Mouse (Mus musculus) liver, embryonic 13.5 days (tissue): ENCODE measurements around the gene Vps25. TPM values are rescaled to one million over a fixed set of nuclear protein-coding genes. Genes with fewer than 3 reads are reported as not detected.

Source experiments
- ATAC-seq: fragments of 200-750 bp; cut with Nextera tagmentation; 2 replicates; pipeline ENCODE4 v1.8.0; 2017; ENCODE audit warnings: low read depth, mild to moderate bottlenecking, moderate number of reproducible peaks, moderate library complexity
- DNase-seq: peaks from one replicate; pipeline ENCODE4 v3.0.0; 2022
- H3K27ac ChIP-seq: fragments of 300-500 bp; sonication (generic); 2 replicates; pipeline ENCODE4 v1.5.1; 2015; ENCODE audit warnings: moderate library complexity, mild to moderate bottlenecking, inconsistent platforms
- H3K27me3 ChIP-seq: fragments of 300-500 bp; sonication (generic); 2 replicates; pipeline ENCODE4 v1.6.1; 2015; ENCODE audit warnings: mild to moderate bottlenecking, inconsistent platforms
- H3K36me3 ChIP-seq: fragments of 300-500 bp; sonication (generic); 2 replicates; pipeline ENCODE4 v1.6.1; 2015; ENCODE audit warnings: mild to moderate bottlenecking, inconsistent platforms
- H3K4me1 ChIP-seq: fragments of 300-500 bp; sonication (generic); replicated peaks from 2 replicates; pipeline ENCODE4 v1.6.1; 2015; ENCODE audit warnings: inconsistent platforms
- H3K4me2 ChIP-seq: fragments of 300-500 bp; sonication (generic); 2 replicates; pipeline ENCODE4 v1.6.1; 2015; ENCODE audit warnings: inconsistent platforms, mild to moderate bottlenecking, moderate library complexity
- H3K4me3 ChIP-seq: fragments of 300-500 bp; sonication (generic); replicated peaks from 2 replicates; pipeline ENCODE4 v1.5.1; 2015; ENCODE audit warnings: mild to moderate bottlenecking, inconsistent platforms
- H3K9ac ChIP-seq: fragments of 300-500 bp; sonication (generic); 2 replicates; pipeline ENCODE4 v1.6.1; 2015; ENCODE audit warnings: mild to moderate bottlenecking, inconsistent platforms
- H3K9me3 ChIP-seq: fragments of 300-500 bp; sonication (generic); replicated peaks from 2 replicates; pipeline ENCODE4 v1.6.1; 2016; ENCODE audit warnings: inconsistent platforms
- WGBS: fragments of 180-500 bp; shearing (Covaris S2); methylation state at CpG from one replicate; pipeline ENCODE4 v1.1.7; 2015; ENCODE audit not compliant: insufficient replicate concordance; 5-methylcytosine and 5-hydroxymethylcytosine counted together
- polyA plus RNA-seq: library from polyadenylated mRNA; unstranded; fragments of >200 nt; fragmentation: Nextera tagmentation; extraction: Ambion mirVana; gene quantifications from 2 replicates; pipeline ENCODE4 v1.2.1, GENCODE M21; 2015

Vps25 gene
- polyA plus RNA-seq, 1 experiment from 2014 or later = 98.5 TPM

DNA sequence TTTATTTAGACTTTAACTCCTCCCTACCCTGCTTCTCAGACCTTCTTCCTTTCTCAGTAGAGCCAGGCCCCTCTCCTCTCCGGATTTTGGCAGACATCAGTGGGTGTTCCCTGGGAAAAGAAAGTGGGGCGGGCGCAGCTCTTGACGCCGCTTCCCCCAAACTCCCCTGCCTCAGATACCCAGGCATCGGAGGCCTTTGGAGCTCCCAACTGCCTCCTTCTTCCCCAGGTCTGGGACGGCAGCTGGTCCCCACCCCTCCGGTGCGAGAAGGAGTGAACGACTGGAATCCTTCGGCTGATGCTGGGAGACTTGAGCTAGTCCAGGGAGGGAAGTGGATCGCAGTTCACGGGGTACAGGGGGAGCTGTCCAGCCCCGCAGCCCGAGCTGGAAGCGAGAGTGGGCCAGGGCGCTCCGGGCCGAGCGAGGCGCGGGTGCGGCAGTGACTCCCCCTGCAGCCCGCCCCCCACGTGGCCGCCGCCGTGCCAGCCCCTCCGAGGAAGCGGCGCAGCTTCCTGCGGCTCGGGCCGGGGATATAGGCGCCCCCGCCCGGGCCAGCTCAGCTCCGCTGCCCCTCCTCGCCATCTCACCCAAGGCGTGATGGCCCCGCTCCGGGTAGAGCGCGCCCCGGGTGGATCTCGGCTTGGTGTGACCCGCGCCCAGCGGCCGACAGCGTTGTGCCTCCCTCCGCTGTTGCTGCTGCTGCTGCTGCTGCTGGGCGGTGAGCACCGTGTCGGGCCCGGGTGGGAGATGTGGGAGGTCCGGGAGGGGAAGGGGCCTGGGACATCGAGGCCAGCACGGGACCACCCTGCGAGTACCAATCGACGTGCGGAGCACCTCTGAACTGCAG, 7.4 kb upstream of the Vps25 start, which contains the start of gene Ramp2:
Gene Ramp2 (plus strand): TSS at position 174 of the 847 bp plus-strand sequence.
- H3K9ac ChIP-seq = peak within 1 kb of the TSS; percentile 54
- DNase-seq (no peak), ATAC-seq (no peak)
- no peaks in the 10 kb centered on the region for H3K9me3 ChIP-seq
- H3K4me2 ChIP-seq = peak within 1 kb of the TSS; percentile 69
- no peak within 1 kb of the TSS; the same call in none of the 2 replicates for H3K27ac ChIP-seq
- 2% methylated on average over 59 of the region's 63 CpGs for WGBS
- H3K27me3 ChIP-seq = peaks cover 72% of the 10 kb centered on the region
- H3K4me3 ChIP-seq = peak within 1 kb of the TSS; percentile 55
- no peaks in the 10 kb centered on the region for H3K36me3 ChIP-seq
- H3K4me1 ChIP-seq = peaks cover 39% of the 10 kb centered on the region

DNA sequence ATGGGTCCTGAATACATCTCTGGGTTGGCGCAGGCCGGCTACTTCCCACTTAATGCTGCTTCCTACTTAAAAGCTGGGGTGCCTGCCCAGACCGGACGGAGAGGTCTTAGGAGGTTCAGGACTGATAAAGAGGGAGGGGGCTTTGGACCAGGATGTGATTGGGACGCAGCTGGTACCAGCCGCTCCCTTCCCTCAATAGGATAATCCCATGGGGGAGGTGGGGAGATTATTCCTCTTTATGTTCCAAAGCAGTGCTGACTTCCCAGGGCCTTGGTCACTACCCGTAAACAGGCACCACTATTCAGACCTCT, 6.8 kb upstream of the Vps25 start:
- 13% methylated on average over 7 of the region's 7 CpGs for WGBS
- peaks cover 69% of the 10 kb centered on the region for H3K27me3 ChIP-seq
- no peak overlapping the region for H3K27ac ChIP-seq
- DNase-seq = no peak
- H3K9ac ChIP-seq = peak overlapping the region; percentile 54
- H3K4me3 ChIP-seq = peak overlapping the region; percentile 55
- ATAC-seq = no peak
- H3K36me3 ChIP-seq = no peaks in the 10 kb centered on the region
- H3K4me2 ChIP-seq = peak overlapping the region; percentile 69
- H3K4me1 ChIP-seq = peaks cover 43% of the 10 kb centered on the region
- no peaks in the 10 kb centered on the region for H3K9me3 ChIP-seq

GRCm38 (mm10) chr11:101247521-101248030, 5.9 kb upstream of the Vps25 start:
- Histone ChIP-seq H3K4me2 (peak overlapping the region; percentile 69), H3K27ac (no peak overlapping the region; the same call in 1 of the 2 replicates), H3K36me3 (no peaks in the 10 kb centered on the region), H3K4me3 (peak overlapping the region; percentile 55), H3K9ac (no peak overlapping the region), H3K27me3 (peaks cover 59% of the 10 kb centered on the region), H3K9me3 (no peaks in the 10 kb centered on the region), H3K4me1 (peaks cover 47% of the 10 kb centered on the region)
- ATAC-seq = no peak
- no peak for DNase-seq
- WGBS = 75% methylated on average over 6 of the region's 6 CpGs

- Histone ChIP-seq H3K36me3 (no peaks in the 10 kb centered on the region), H3K27me3 (peaks cover 52% of the 10 kb centered on the region), H3K4me1 (peaks cover 52% of the 10 kb centered on the region), H3K27ac (no peak overlapping the region), H3K9ac (no peak overlapping the region), H3K9me3 (no peaks in the 10 kb centered on the region), H3K4me2 (no peak overlapping the region), H3K4me3 (no peak overlapping the region)
- 0 out of 2 replicates have a peak, but pooled peaks have one; percentile 32 for ATAC-seq
- 22% methylated on average over 14 of the region's 14 CpGs for WGBS
- peak; percentile 31 for DNase-seq
These were observed 5.1 kb upstream of the Vps25 start for GRCm38 (mm10) chr11:101248258-101248994.

- no peak overlapping the region for H3K4me3 ChIP-seq
- peaks cover 2% of the 10 kb centered on the region; the same call in 1 of the 2 replicates for H3K36me3 ChIP-seq
- H3K27ac ChIP-seq = peak overlapping the region; percentile 44
- no peak overlapping the region for H3K9ac ChIP-seq
- H3K9me3 ChIP-seq = no peaks in the 10 kb centered on the region
- ATAC-seq = no peak
- H3K27me3 ChIP-seq = peaks cover 26% of the 10 kb centered on the region
- no peak for DNase-seq
- peaks cover 53% of the 10 kb centered on the region for H3K4me1 ChIP-seq
- H3K4me2 ChIP-seq = no peak overlapping the region
- WGBS = 50% methylated on average over 2 of the region's 2 CpGs
These were observed 2.5 kb upstream of the Vps25 start for GRCm38 (mm10) chr11:101251031-101251430.

DNA sequence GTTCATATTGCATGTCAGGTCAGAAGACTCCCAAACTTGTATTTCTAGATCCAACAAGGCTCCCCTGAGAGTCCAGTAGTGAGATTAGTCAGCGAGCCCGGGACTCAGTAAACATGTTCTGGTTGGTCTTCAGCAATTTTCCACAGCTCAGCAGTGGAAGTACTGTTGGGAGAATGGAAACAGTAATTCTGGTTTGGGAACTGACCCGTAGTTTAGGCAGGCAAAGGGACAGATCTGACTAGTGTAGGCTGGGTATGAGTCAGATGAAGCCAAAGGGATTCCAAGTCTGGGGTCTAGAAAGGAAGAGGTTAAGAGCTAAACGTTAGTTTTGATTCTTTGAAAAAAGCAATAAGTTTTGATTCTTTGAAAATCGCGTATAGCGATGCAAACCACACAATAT, 566 bp upstream of the Vps25 start:
- H3K27me3 ChIP-seq = peaks cover 6% of the 10 kb centered on the region
- peak overlapping the region; percentile 94 for H3K27ac ChIP-seq
- peak overlapping the region; percentile 93 for H3K4me3 ChIP-seq
- peak; percentile 20 for DNase-seq
- no peak for ATAC-seq
- no peaks in the 10 kb centered on the region for H3K9me3 ChIP-seq
- H3K4me1 ChIP-seq = peaks cover 62% of the 10 kb centered on the region
- H3K9ac ChIP-seq = peak overlapping the region; percentile 97
- peaks cover 18% of the 10 kb centered on the region for H3K36me3 ChIP-seq
- WGBS = 7% methylated on average over 7 of the region's 7 CpGs
- H3K4me2 ChIP-seq = peak overlapping the region; percentile 95

GRCm38 (mm10) chr11:101255826-101256775, 2.6 kb downstream of the Vps25 start:
- Histone ChIP-seq H3K9ac (0 out of 2 replicates have a peak overlapping the region, but pooled peaks have one; percentile 2), H3K36me3 (peaks cover 29% of the 10 kb centered on the region), H3K4me3 (no peak overlapping the region), H3K27ac (peak overlapping the region; percentile 36), H3K27me3 (no peaks in the 10 kb centered on the region), H3K4me1 (peaks cover 79% of the 10 kb centered on the region), H3K4me2 (no peak overlapping the region), H3K9me3 (no peaks in the 10 kb centered on the region)
- 72% methylated on average over 13 of the region's 13 CpGs for WGBS
- ATAC-seq = no peak
- DNase-seq = no peak

GRCm38 (mm10) chr11:101259261-101259712, 5.8 kb downstream of the Vps25 start:
- WGBS = 21% methylated on average over 6 of the region's 6 CpGs
- Histone ChIP-seq H3K27me3 (peaks cover 27% of the 10 kb centered on the region), H3K27ac (peak overlapping the region; percentile 98), H3K4me2 (peak overlapping the region; percentile 99), H3K4me1 (peaks cover 92% of the 10 kb centered on the region), H3K9me3 (no peaks in the 10 kb centered on the region), H3K9ac (peak overlapping the region; percentile 92), H3K36me3 (peaks cover 29% of the 10 kb centered on the region), H3K4me3 (peak overlapping the region; percentile 72)
- ATAC-seq (peak; percentile 15), DNase-seq (peak; percentile 48)

DNA sequence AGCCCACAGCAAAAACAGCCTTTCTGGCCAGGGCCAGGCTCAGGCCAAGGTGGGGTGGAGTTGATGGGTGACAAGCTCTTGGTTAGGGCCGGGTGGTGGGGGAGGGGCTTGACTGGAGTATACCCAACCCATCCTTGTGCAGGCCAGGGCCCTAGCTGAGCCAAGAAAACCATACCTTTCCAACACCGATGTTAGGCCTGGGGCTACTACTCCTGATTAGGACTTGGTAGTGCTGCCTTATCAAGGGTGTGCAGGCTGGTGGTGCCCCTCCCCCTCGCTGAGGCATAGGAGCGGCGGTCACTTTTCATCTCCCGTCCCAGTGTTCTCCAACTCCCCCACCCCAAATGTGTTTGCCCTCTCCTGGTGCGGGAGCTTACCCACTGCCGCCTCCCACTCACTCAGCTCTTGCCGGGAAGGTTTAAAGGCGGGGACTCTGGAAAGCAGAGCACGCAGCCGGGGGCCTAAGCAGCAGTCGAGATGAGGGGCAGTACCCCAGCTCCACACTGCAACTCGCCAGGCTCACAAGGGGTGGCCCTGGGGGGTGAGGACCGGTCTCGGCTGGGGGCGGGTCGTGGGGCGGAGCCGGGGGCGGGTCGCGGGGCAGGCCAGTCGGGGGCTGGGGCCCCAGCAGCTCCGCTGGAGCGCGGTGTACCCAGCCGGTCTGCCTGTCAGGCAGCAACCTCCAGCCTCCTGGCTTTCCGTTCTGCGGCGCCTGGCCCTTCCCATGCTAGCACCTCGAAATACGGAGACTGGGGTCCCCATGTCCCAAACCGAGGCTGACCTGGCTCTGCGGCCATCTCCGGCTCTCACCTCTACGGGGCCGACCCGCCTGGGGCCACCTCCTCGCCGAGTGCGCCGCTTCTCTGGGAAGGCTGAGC, 6.7 kb downstream of the Vps25 start, which contains the start of gene Wnk4:
Gene Wnk4 (plus strand): TSS at position 620 of the 878 bp plus-strand sequence.
- no peaks in the 10 kb centered on the region for H3K9me3 ChIP-seq
- H3K36me3 ChIP-seq = peaks cover 29% of the 10 kb centered on the region
- peaks cover 92% of the 10 kb centered on the region for H3K4me1 ChIP-seq
- H3K9ac ChIP-seq = peak within 1 kb of the TSS; percentile 92
- ATAC-seq (peak; percentile 92), DNase-seq (peak; percentile 91)
- peak within 1 kb of the TSS; percentile 98 for H3K27ac ChIP-seq
- H3K4me3 ChIP-seq = peak within 1 kb of the TSS; percentile 72
- peaks cover 35% of the 10 kb centered on the region for H3K27me3 ChIP-seq
- under 1% methylated on average over 42 of the region's 43 CpGs for WGBS
- H3K4me2 ChIP-seq = peak within 1 kb of the TSS; percentile 99
